Mouse (Mus musculus): Measurements from ENCODE around the gene Npepps.
"Not testable (repeated sequence)": the region's sequence is repeated elsewhere in the genome, so short reads cannot be mapped to it uniquely, and the experiment has no call there.

The Npepps gene

DNA sequence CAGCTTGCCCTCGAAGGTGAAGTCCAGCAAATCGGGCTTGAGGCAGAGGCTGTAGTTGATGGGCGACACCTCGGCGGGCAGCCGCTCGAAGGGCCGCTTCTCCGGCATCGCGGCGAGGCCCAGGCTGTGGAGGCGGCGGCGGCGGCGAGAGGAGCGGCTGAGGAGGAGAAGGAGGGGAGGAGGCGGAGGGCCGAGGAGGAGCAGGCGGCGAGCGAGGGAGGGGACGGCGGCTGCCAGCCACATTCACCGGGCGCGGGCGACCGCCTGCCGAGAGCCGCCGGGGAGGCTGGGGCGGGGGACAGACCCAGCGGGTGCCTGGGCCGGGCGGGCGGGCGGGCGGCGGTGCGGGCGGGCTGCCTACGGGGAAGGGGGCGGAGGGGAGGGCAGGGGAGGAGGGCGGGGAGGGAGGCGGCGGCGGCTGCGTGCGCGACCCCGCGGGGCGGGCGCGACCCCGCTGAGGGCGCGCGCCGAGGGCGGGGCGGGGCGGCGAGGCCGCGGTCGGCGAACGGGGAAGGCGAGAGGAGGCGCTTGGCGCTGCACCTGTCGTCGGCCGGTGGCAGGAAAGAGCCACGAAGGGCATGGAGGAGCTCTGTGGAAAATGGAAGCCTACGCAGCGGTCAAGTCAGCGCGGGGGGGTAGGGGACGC is at the start of gene Npepps:
TSS of gene Npepps (minus strand) at position 423 of the 646 bp plus-strand sequence.
- Histone ChIP-seq H3K9me3 (ENCODE audit: low read length) (no peaks in the 10 kb centered on the region), H3K36me3 (ENCODE audit: insufficient read depth, low read length) (no peaks in the 10 kb centered on the region), H3K27me3 (ENCODE audit: insufficient read depth, low read length) (no peaks in the 10 kb centered on the region), H3K4me1 (replicated peaks; ENCODE audit: low read depth, low read length) (peaks cover 81% of the 10 kb centered on the region), H3K4me3 (replicated peaks; ENCODE audit: low read length) (peak within 1 kb of the TSS; percentile 91)
- TF ChIP-seq POU5F1 (IDR thresholded peaks at IDR 0.05; ENCODE audit: borderline replicate concordance, low read length) (no peak), CTCF (conservative IDR thresholded peaks at IDR 0.05; ENCODE audit: low read length) (no peak), NANOG (IDR thresholded peaks at IDR 0.05; ENCODE audit: borderline replicate concordance, low read length) (no peak)

DNA sequence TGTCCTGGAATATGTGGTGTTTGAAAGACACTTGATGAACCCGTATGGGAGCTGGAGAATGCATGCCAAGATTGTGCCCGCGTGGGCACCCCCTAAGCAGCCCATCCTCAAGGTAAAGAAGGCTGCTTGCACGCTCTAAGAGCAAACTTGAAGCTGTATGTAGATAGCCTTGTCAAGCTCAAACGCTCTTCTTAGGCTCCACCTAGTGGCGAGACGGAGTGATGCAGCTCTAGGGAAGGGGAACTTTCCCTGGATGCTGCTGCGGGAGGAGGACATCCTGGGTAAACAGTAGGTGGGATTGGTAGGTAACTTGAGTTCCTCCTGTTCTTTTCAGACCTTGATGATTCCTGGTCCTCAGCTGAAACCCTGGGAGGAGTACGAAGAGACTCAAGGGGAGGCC is 47.7 kb upstream of the Npepps start:
- H3K36me3 ChIP-seq (ENCODE audit: insufficient read depth, low read length) = peaks cover 93% of the 10 kb centered on the region
- peak; percentile 95 for TF ChIP-seq CTCF (conservative IDR thresholded peaks at IDR 0.05; ENCODE audit: low read length)
- TF ChIP-seq POU5F1 (IDR thresholded peaks at IDR 0.05; ENCODE audit: borderline replicate concordance, low read length) = no peak

DNA sequence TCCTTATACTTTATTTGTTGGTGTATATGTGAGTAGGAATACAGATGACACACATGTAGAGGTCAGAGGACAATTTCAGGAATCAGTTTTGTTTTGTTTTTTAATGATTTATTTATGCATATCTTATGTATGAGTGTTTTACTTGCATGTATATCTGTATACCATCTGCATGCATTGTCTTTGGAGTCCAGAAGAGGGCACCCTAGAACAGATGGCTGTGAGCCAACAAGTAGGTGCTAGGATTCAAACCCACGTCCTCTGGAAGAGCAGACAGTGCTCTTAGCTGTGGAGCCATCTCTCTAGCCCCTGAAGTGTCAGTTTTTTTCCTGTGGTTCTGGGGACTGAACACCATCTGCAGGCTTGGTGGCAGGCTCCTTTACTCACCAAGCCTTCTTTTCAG is 44.8 kb upstream of the Npepps start:
- peaks cover 74% of the 10 kb centered on the region for H3K4me1 ChIP-seq (replicated peaks; ENCODE audit: low read depth, low read length)
- peaks cover 79% of the 10 kb centered on the region for H3K36me3 ChIP-seq (ENCODE audit: insufficient read depth, low read length)
- no peak overlapping the region for H3K4me3 ChIP-seq (replicated peaks; ENCODE audit: low read length)
- H3K27me3 ChIP-seq (ENCODE audit: insufficient read depth, low read length) = no peaks in the 10 kb centered on the region
- no peaks in the 10 kb centered on the region for H3K9me3 ChIP-seq (ENCODE audit: low read length)
- TF ChIP-seq POU5F1 (IDR thresholded peaks at IDR 0.05; ENCODE audit: borderline replicate concordance, low read length) = no peak
- TF ChIP-seq NANOG (IDR thresholded peaks at IDR 0.05; ENCODE audit: borderline replicate concordance, low read length) = no peak
- TF ChIP-seq CTCF (conservative IDR thresholded peaks at IDR 0.05; ENCODE audit: low read length) = peak; percentile 63

More for the DNA sequence above, 47.7 kb upstream of the Npepps start:
- Histone ChIP-seq H3K4me3 (replicated peaks; ENCODE audit: low read length) (no peak overlapping the region), H3K4me1 (replicated peaks; ENCODE audit: low read depth, low read length) (peaks cover 80% of the 10 kb centered on the region), H3K9me3 (ENCODE audit: low read length) (no peaks in the 10 kb centered on the region), H3K27me3 (ENCODE audit: insufficient read depth, low read length) (no peaks in the 10 kb centered on the region)

DNA sequence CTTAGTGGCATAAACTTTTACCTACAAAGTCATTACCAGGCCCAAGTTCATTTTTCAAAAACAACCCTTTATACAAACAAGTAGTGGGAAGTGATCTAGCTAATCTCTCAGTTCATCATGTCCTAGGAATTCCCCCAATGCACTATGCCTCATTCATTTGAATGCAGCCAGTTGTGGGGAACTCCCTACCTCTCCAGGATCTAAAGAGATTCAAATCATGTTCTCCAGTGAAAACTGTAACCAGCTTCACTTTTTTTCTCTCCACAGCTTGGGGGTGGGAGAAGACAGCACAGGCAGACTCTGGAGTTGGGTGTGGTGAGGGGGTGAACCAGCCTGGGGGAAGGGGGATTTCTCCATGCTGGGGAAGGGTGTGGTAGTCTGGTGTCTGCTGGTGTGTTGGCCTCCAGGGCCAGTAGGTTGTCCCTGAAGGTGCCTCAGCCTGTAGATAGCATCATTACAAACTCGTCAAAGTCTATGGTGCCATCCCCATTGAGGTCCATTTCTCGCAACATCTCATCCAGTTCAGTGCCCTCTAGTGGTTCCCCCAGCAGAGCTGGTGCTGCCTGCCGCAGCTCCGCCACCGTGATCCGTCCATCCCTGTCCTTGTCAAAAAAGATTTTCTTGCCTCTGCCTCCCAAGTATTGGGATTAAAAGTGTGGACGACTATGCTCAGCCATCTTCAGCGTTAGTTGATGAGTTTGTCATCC is 41.6 kb upstream of the Npepps start:
- 0 out of 2 replicates have a peak, but pooled peaks have one; percentile 7 for TF ChIP-seq CTCF (conservative IDR thresholded peaks at IDR 0.05; ENCODE audit: low read length)
- not testable (repeated sequence) for H3K27me3 ChIP-seq (ENCODE audit: insufficient read depth, low read length); H3K9me3 ChIP-seq (ENCODE audit: low read length)
- peaks cover 74% of the 10 kb centered on the region for H3K36me3 ChIP-seq (ENCODE audit: insufficient read depth, low read length)
- H3K4me1 ChIP-seq (replicated peaks; ENCODE audit: low read depth, low read length) = peaks cover 64% of the 10 kb centered on the region
- peak overlapping the region; percentile 26; the same call in 1 of the 2 replicates for H3K4me3 ChIP-seq (replicated peaks; ENCODE audit: low read length)

DNA sequence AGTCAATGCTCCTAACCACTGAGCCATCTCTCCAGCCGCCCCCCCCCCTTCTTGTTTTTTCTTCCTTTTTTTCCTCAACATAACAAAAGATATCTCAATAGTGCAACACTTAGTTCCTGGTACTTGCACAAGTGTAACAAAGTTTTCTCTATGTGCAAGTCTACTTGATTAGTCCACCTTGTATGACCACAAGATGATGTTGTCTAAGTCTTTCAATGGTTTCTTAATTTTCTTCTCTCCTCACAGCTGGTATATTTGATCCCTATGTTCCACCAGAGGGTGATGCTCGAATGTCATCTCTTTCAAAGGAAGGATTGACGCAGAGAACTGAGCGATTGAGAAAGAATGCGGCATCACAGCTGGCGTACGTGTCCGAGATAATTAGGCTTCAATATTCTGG is 40.8 kb upstream of the Npepps start:
- Histone ChIP-seq H3K4me1 (replicated peaks; ENCODE audit: low read depth, low read length) (peaks cover 64% of the 10 kb centered on the region), H3K36me3 (ENCODE audit: insufficient read depth, low read length) (peaks cover 71% of the 10 kb centered on the region), H3K4me3 (replicated peaks; ENCODE audit: low read length) (0 out of 2 replicates have a peak overlapping the region, but pooled peaks have one; percentile 8), H3K27me3 (ENCODE audit: insufficient read depth, low read length) (no peaks in the 10 kb centered on the region), H3K9me3 (ENCODE audit: low read length) (no peaks in the 10 kb centered on the region)
- no peak for TF ChIP-seq CTCF (conservative IDR thresholded peaks at IDR 0.05; ENCODE audit: low read length)

DNA sequence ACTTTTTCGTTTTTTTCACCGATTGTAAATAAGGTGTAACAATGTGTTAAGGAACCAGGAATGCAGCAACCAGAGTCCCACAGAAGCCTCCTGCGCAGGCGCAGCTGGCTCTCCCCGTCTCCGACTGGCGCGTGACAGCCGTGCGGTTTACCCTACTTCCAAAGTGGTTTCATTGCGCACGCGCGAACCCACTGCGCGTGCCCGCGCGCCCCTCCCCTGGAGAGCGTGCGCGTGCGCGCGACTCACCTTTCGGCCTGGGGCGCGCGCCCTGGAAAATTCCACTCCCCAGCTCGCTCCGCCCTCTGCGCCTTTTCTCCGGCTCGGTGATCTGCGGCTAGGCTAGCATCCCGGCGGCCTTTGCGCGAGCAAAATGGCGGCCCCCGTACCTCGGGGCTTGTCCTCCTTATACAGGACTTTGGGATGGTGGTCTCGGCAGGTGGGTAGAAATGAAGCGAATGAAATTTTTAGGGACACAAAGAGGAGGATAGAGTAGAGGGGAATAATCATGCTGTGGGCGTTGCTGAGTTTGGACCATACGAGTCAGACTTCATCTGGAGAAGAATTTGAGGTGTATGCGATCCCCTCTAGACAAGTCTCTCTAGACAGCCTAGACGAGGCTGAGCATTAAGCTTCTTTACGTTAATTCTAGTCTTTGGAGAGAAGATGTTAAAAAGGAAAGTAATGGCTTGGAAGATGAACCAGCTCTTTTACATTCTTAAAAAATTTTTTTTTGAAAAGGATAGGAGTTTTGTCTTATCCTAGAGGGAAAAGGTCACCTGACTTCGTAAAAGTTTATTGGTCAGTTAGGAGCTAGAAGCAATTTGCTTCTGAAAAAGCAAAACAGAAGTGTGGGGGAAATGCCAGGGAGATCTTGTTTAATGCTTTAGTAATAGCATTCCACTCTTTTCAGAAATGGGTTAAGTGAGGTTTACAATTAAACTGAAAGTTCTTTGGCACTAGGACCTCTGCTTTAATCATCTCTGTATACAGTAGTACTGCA is 35.4 kb upstream of the Npepps start, which contains the start of gene Mrpl45:
TSS of gene Mrpl45 (plus strand) at position 213 of the 1,000 bp plus-strand sequence.
- Histone ChIP-seq H3K4me3 (replicated peaks; ENCODE audit: low read length) (peak within 1 kb of the TSS; percentile 89), H3K9me3 (ENCODE audit: low read length) (no peaks in the 10 kb centered on the region), H3K27me3 (ENCODE audit: insufficient read depth, low read length) (no peaks in the 10 kb centered on the region), H3K36me3 (ENCODE audit: insufficient read depth, low read length) (peaks cover 34% of the 10 kb centered on the region), H3K4me1 (replicated peaks; ENCODE audit: low read depth, low read length) (peaks cover 53% of the 10 kb centered on the region)
- TF ChIP-seq POU5F1 (IDR thresholded peaks at IDR 0.05; ENCODE audit: borderline replicate concordance, low read length) (no peak), NANOG (IDR thresholded peaks at IDR 0.05; ENCODE audit: borderline replicate concordance, low read length) (no peak), CTCF (conservative IDR thresholded peaks at IDR 0.05; ENCODE audit: low read length) (no peak)

DNA sequence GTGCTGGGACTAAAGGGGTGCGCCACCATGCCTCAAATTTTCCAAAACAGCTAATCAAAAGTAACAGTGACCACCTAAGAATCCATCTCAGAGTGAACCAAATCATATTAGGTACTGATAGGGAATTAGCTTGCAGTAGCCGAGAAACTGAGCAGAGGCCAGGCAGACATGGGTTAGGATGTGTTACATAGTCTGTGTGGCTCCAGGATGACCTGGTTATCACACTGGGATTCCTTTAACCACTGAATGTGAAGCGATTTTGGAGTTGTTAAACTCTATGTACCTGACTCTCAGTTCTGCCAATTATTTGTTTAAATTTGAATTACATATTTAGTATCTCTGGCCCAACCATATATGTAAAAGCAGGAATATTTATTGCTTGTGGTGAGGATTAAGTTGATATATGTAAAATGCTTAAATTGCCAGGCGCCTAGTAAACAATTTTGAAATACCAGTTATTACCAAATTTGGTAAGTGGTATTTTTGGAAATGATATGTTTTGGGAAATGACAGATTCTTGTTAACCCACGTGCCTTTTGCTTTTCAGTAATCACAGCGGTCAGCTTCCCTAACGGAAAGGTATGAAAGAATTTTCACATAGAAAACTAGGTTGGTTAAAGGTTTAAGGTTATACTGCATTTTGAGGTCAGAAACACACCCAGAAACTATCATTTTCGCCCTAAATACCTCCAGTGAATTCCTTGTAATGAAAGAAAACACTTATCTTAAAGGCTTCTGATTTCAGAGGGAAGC is 34.5 kb upstream of the Npepps start:
- Histone ChIP-seq H3K27me3 (ENCODE audit: insufficient read depth, low read length) (no peaks in the 10 kb centered on the region), H3K36me3 (ENCODE audit: insufficient read depth, low read length) (peaks cover 29% of the 10 kb centered on the region), H3K4me1 (replicated peaks; ENCODE audit: low read depth, low read length) (peaks cover 54% of the 10 kb centered on the region), H3K4me3 (replicated peaks; ENCODE audit: low read length) (peak overlapping the region; percentile 65), H3K9me3 (ENCODE audit: low read length) (no peaks in the 10 kb centered on the region)
- TF ChIP-seq CTCF (conservative IDR thresholded peaks at IDR 0.05; ENCODE audit: low read length) (no peak), NANOG (IDR thresholded peaks at IDR 0.05; ENCODE audit: borderline replicate concordance, low read length) (no peak), POU5F1 (IDR thresholded peaks at IDR 0.05; ENCODE audit: borderline replicate concordance, low read length) (no peak)
